Mouse (Mus musculus): ENCODE results near the gene Usp46. TPM values are rescaled to one million over a fixed set of nuclear protein-coding genes. Genes with fewer than 3 reads are reported as not detected.

The Usp46 gene
- polyA plus RNA-seq, 1 experiment: 5.2 TPM

DNA sequence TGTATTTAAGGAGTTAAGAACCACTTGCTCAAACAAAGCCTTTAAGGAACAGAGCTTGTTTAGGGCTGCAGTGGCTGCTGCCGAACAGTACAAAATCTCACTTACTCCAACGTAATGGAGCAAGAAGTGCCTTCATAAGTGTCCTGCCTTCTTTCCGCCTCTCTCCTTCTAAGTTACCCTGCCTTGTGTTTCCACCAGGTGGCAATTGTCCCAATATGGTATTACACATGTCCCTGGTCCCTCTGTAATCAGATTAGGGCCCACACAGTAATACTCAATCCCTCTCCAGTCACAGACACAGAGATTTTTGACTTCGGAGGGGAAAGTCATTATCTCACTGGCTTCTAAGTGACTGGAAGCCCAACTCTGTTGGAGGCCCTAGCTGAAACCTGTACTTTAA lies 34.1 kb downstream of the Usp46 start:
- Histone ChIP-seq H3K4me3 (ENCODE audit: insufficient read depth, low read length) (no peak overlapping the region), H3K4me1 (ENCODE audit: control insufficient read depth, insufficient read depth, low read length) (no peaks in the 10 kb centered on the region; the same call in 1 of the 2 replicates), H3K27ac (ENCODE audit: insufficient read depth, low read depth, low read length) (no peak overlapping the region)
- TF ChIP-seq CTCF (IDR thresholded peaks at IDR 0.05; ENCODE audit: low read depth, low read length) (no peak), POLR2A (IDR thresholded peaks at IDR 0.05; ENCODE audit: borderline replicate concordance, low read depth, low read length) (no peak)

DNA sequence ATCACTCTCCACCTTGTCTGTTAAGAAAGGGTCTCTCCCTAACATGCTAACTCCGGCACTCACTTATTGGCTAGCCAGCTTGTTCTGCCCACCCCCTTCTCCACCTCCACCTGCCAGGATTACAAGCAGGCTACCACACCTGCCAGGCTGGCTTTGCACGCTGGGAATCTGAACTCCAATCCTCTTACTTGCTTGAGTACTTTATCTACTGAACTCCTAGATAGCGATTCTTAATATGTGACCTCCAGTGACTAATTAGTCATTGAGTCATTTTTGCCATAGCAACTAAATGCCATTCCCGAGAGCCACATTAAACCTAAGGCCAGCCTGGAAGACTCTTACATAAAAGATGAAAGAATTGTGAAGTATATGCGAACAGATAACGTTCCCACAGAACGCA lies 38.4 kb downstream of the Usp46 start:
- H3K4me1 ChIP-seq (ENCODE audit: control insufficient read depth, insufficient read depth, low read length): peaks cover 3% of the 10 kb centered on the region; the same call in 1 of the 2 replicates
- H3K27ac ChIP-seq (ENCODE audit: insufficient read depth, low read depth, low read length): no peak overlapping the region
- H3K4me3 ChIP-seq (ENCODE audit: insufficient read depth, low read length): no peak overlapping the region
- TF ChIP-seq CTCF (IDR thresholded peaks at IDR 0.05; ENCODE audit: low read depth, low read length) (no peak), POLR2A (IDR thresholded peaks at IDR 0.05; ENCODE audit: borderline replicate concordance, low read depth, low read length) (no peak)

DNA sequence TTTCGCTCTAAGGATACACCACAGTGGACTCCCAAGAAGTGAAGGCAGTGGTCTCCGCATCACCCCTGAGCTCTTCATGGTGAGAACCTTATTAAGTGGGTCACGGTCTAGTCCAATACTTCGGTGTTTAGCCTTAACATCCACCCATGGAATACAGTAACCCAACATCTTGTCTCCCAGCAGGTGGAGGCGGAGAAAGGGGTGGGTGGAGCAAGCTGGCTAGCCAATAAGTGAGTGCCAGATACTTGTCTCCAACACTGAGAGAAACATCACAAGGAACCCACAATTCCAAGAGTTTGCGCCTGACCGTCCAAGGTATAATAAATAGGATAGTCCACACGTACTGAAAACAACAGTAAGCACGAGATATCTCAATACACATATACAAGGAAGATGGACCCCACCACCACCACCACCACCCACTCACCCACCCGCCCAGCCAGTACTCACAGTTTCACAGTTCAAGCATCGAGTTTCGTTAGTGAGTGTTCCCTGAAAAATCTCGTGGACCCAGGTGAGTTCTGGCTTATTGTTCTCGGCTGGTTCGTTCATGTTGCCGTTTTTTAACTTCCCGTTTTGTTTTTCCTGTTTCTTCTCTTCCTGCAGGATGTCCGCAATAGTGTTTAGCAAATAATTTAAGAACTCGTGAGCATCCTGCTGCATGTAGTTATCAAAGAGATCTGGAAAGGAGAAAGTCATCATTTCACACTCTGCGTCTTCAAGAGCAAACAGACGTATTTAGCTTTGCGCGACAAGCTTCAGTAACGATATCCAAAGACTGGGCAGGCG lies 39.3 kb downstream of the Usp46 start:
- Histone ChIP-seq H3K4me3 (ENCODE audit: insufficient read depth, low read length) (no peak overlapping the region), H3K27ac (ENCODE audit: insufficient read depth, low read depth, low read length) (no peak overlapping the region), H3K4me1 (ENCODE audit: control insufficient read depth, insufficient read depth, low read length) (peaks cover 3% of the 10 kb centered on the region; the same call in 1 of the 2 replicates)
- no peak for TF ChIP-seq CTCF (IDR thresholded peaks at IDR 0.05; ENCODE audit: low read depth, low read length)
- TF ChIP-seq POLR2A (IDR thresholded peaks at IDR 0.05; ENCODE audit: borderline replicate concordance, low read depth, low read length): no peak

DNA sequence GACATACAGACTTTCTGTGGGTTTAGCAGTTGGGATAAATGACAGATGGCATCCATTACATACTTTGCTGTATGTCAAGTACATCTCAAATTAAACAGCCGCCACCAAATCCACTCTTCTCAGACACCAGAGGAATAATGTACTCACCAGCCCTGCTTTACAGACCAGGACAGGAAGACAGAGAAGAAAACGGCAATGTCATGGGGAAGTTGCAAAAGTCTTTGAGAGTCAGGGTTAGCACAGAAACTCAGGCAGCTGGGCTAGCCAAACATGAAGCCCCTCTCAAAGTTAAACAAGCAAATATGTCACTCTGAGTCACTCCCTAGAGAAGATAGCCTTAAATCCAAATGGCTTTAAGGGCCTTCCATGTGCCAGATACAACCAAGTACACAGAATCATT lies 40.0 kb downstream of the Usp46 start:
- TF ChIP-seq CTCF (IDR thresholded peaks at IDR 0.05; ENCODE audit: low read depth, low read length) (no peak), POLR2A (IDR thresholded peaks at IDR 0.05; ENCODE audit: borderline replicate concordance, low read depth, low read length) (no peak)
- Histone ChIP-seq H3K4me1 (ENCODE audit: control insufficient read depth, insufficient read depth, low read length) (peaks cover 3% of the 10 kb centered on the region; the same call in 1 of the 2 replicates), H3K27ac (ENCODE audit: insufficient read depth, low read depth, low read length) (no peak overlapping the region), H3K4me3 (ENCODE audit: insufficient read depth, low read length) (no peak overlapping the region)

DNA sequence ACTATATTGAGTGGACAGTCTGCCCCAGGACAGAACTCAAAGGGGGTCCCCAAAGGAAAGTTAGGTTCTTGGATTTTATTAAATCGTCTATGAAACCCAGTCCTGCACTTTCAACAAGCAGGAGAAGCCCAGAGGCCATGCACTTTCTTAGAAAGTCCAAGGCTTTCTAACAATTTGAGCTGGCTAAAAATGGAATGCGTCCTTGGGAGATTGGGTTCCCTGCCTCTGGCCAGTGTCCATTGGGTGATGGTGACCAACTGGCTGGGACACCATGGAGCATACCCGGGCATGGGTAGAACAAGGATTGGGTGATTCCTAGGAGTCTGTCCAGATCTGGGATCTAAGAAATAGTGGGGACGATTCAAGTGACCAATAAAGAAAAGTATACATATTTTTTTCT lies 47.7 kb downstream of the Usp46 start:
- Histone ChIP-seq H3K27ac (ENCODE audit: insufficient read depth, low read depth, low read length) (no peak overlapping the region), H3K4me3 (ENCODE audit: insufficient read depth, low read length) (no peak overlapping the region), H3K4me1 (ENCODE audit: control insufficient read depth, insufficient read depth, low read length) (peaks cover 2% of the 10 kb centered on the region; the same call in 1 of the 2 replicates)
- no peak for TF ChIP-seq CTCF (IDR thresholded peaks at IDR 0.05; ENCODE audit: low read depth, low read length)
- no peak for TF ChIP-seq POLR2A (IDR thresholded peaks at IDR 0.05; ENCODE audit: borderline replicate concordance, low read depth, low read length)

DNA sequence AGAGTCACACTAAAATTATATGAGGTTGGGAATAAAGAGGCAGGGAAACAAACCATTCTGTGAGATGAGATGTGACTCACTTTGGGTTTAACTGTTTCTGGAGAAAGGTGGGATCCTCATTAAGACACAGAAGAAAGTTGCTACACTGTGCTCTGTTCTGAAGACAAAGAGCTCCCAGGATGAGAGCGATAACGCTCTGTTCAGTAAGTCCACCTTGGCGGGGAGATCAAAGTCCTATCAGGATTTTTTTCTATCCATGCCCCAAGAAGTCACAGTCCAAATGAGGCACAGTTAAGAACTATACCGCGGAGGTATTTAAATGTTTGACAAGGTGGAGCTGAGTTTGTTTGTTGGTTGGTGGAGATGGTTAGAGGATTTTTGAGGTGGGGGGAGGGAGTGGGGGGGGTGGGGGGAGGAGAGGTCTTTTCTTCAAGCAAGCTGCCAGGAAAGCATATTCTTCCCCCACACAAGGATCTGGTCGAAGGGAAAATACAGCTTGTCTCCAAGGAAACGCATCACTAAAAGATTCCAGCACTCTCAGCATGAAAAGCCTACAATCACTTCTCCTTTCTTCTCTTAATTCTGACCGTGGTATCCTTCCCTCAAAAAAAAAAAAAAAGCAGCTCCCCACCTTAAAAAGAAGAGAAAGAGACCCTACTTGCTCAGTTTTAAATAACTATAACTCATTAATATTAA lies 49.2 kb downstream of the Usp46 start:
- Histone ChIP-seq H3K27ac (ENCODE audit: insufficient read depth, low read depth, low read length) (no peak overlapping the region), H3K4me3 (ENCODE audit: insufficient read depth, low read length) (no peak overlapping the region), H3K4me1 (ENCODE audit: control insufficient read depth, insufficient read depth, low read length) (peaks cover 5% of the 10 kb centered on the region; the same call in 1 of the 2 replicates)
- no peak for TF ChIP-seq POLR2A (IDR thresholded peaks at IDR 0.05; ENCODE audit: borderline replicate concordance, low read depth, low read length)
- TF ChIP-seq CTCF (IDR thresholded peaks at IDR 0.05; ENCODE audit: low read depth, low read length): no peak

DNA sequence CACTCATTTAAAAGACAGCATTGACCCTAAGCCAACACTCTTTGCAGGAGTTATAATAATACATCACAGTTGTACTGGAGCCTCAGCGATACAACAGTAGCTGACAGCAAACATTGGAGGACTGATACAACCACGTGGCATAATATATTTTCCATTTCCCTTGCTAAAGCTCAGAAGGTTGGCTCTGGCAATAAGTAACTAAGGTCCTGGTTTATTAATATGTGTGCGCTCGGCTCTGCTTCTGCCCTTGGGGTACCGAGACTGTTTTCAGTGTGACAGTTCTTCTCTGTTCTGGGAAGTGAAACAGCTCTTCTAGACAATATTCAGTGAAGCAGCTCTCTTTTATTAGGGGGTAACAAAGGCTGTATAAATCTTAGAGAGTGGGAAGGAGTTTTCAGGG lies 50.7 kb downstream of the Usp46 start:
- TF ChIP-seq CTCF (IDR thresholded peaks at IDR 0.05; ENCODE audit: low read depth, low read length): no peak
- no peak for TF ChIP-seq POLR2A (IDR thresholded peaks at IDR 0.05; ENCODE audit: borderline replicate concordance, low read depth, low read length)
- Histone ChIP-seq H3K4me1 (ENCODE audit: control insufficient read depth, insufficient read depth, low read length) (peaks cover 5% of the 10 kb centered on the region; the same call in 1 of the 2 replicates), H3K4me3 (ENCODE audit: insufficient read depth, low read length) (no peak overlapping the region), H3K27ac (ENCODE audit: insufficient read depth, low read depth, low read length) (no peak overlapping the region)

DNA sequence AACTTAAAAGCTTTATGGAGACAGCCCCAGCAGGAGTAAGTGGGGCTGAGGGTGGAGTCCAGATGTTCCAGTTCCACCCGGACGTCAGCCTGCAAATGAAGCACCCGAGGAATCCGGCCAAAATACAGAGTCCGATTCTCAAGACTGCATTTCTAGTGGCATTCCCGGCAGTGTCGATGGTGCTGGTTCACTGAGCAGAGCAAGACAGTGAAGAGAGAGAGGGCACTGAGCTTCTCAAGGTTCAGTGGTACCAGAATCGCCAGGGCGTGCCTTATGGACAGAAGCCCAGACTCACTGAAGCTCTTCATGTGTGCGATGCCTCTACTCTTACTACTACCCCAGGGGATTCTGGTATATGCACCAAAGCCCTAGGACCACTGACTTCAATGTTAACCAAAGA lies 56.6 kb downstream of the Usp46 start:
- TF ChIP-seq POLR2A (IDR thresholded peaks at IDR 0.05; ENCODE audit: borderline replicate concordance, low read depth, low read length) (no peak), CTCF (IDR thresholded peaks at IDR 0.05; ENCODE audit: low read depth, low read length) (no peak)
- peaks cover 3% of the 10 kb centered on the region; the same call in 1 of the 2 replicates for H3K4me1 ChIP-seq (ENCODE audit: control insufficient read depth, insufficient read depth, low read length)

DNA sequence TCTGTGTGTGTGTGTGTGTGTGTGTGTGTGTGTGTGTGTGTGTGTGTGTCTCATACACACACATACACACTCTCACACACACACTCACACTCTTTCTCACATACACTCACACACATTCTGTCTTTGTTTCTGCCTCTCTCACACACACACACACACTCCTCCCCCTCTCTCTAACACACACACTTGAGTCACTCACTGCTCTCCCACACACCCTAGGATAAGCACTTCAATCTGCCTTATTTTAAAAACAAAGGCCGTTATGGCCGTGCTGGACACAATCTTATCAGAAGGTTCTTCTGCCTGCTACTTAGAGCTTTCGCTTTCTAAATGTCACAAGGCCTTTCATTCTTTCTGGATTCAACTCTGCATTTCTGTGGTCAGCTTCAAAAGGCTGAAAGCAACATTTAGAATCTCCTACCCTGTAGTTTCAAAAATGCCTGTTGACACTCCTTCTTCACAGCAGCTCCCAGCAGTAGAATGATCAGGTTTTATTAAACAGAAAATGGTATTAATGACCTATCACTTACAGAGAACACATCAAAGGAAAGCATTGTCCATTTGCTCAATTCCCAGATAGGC lies 60.6 kb downstream of the Usp46 start:
- Histone ChIP-seq H3K27ac (ENCODE audit: insufficient read depth, low read depth, low read length) (no peak overlapping the region), H3K4me1 (ENCODE audit: control insufficient read depth, insufficient read depth, low read length) (no peaks in the 10 kb centered on the region)

More for the DNA sequence above, 56.6 kb downstream of the Usp46 start:
- H3K27ac ChIP-seq (ENCODE audit: insufficient read depth, low read depth, low read length): no peak overlapping the region
- H3K4me3 ChIP-seq (ENCODE audit: insufficient read depth, low read length): no peak overlapping the region

More for the DNA sequence above, 60.6 kb downstream of the Usp46 start:
- TF ChIP-seq POLR2A (IDR thresholded peaks at IDR 0.05; ENCODE audit: borderline replicate concordance, low read depth, low read length) (no peak), CTCF (IDR thresholded peaks at IDR 0.05; ENCODE audit: low read depth, low read length) (no peak)
- no peak overlapping the region for H3K4me3 ChIP-seq (ENCODE audit: insufficient read depth, low read length)
